Mouse (Mus musculus): ENCODE measurements at regions not wholly inside any gene's neighbourhood (a gene's known extent, or its start where the extent isn't known, plus 50 kb on each side); places are given as distances from the start of the nearest gene placed in this dataset.

- Histone ChIP-seq H3K36me3 (ENCODE audit: control insufficient read depth, insufficient read depth, low read length) (no peaks in the 10 kb centered on the region), H3K4me1 (ENCODE audit: control insufficient read depth, insufficient read depth, low read length) (peaks cover 4% of the 10 kb centered on the region), H3K79me2 (replicated peaks; ENCODE audit: control insufficient read depth, insufficient read depth, low read length) (no peaks in the 10 kb centered on the region), H3K27ac (no peak overlapping the region), H3K9ac (ENCODE audit: low read depth, low read length) (no peak overlapping the region), H3K4me3 (no peak overlapping the region), H3K27me3 (ENCODE audit: control insufficient read depth, insufficient read depth, low read length) (no peaks in the 10 kb centered on the region)
- WGBS: 49% methylated on average over 4 of the region's 4 CpGs
- DNase-seq: no peak
- intact Hi-C loops (cut with DNase I): no loop called here
- TF ChIP-seq POLR2A (IDR thresholded peaks at IDR 0.05; ENCODE audit: insufficient read depth, low read depth, low read length): no peak
- no peak for TF ChIP-seq CTCF (IDR thresholded peaks at IDR 0.05)
- TF ChIP-seq EP300 (IDR thresholded peaks at IDR 0.05; ENCODE audit: insufficient read depth, low read depth, low read length): no peak
These were observed 123.6 kb upstream of the Tut7 start for GRCm38 (mm10) chr13:59946509-59946908.

DNA sequence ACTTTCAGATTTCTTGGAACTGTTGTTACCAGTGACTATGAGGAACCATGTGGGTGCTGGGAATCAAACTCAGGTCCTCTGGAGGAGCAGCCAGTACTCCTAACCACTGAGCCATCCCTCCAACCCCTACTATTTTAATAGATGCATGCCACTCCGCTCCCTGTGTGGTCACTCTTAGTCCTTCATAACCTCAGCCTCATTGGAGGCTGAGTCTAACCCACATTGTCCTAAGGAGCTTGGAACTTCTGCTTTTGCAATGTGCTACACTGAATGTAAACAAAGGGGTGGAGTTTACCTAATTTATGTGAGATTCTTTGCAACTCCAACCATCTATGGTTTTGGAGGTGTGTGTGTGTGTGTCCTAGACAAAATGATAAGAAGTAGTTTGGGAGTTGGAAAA, 122.7 kb upstream of the Tut7 start:
- no peak for DNase-seq
- H3K9ac ChIP-seq (ENCODE audit: low read depth, low read length): no peak overlapping the region
- no peak for TF ChIP-seq EP300 (IDR thresholded peaks at IDR 0.05; ENCODE audit: insufficient read depth, low read depth, low read length)
- no peak for TF ChIP-seq POLR2A (IDR thresholded peaks at IDR 0.05; ENCODE audit: insufficient read depth, low read depth, low read length)
- no peak for TF ChIP-seq CTCF (IDR thresholded peaks at IDR 0.05)
- H3K27ac ChIP-seq: no peak overlapping the region
- WGBS: 88% methylated on average over 1 of the region's 1 CpGs
- H3K79me2 ChIP-seq (replicated peaks; ENCODE audit: control insufficient read depth, insufficient read depth, low read length): no peaks in the 10 kb centered on the region
- no peaks in the 10 kb centered on the region for H3K36me3 ChIP-seq (ENCODE audit: control insufficient read depth, insufficient read depth, low read length)
- peaks cover 4% of the 10 kb centered on the region for H3K4me1 ChIP-seq (ENCODE audit: control insufficient read depth, insufficient read depth, low read length)
- no peak overlapping the region for H3K4me3 ChIP-seq
- intact Hi-C loops (cut with DNase I): no loop called here
- no peaks in the 10 kb centered on the region for H3K27me3 ChIP-seq (ENCODE audit: control insufficient read depth, insufficient read depth, low read length)

- H3K9ac ChIP-seq (ENCODE audit: low read depth, low read length): no peak overlapping the region
- H3K4me1 ChIP-seq (ENCODE audit: control insufficient read depth, insufficient read depth, low read length): peaks cover 2% of the 10 kb centered on the region
- peak in 1 of 2 experiments; percentile 7 for DNase-seq
- TF ChIP-seq POLR2A (IDR thresholded peaks at IDR 0.05; ENCODE audit: insufficient read depth, low read depth, low read length) (no peak), EP300 (IDR thresholded peaks at IDR 0.05; ENCODE audit: insufficient read depth, low read depth, low read length) (no peak), CTCF (IDR thresholded peaks at IDR 0.05) (no peak)
- no peaks in the 10 kb centered on the region for H3K27me3 ChIP-seq (ENCODE audit: control insufficient read depth, insufficient read depth, low read length)
- no peak overlapping the region for H3K27ac ChIP-seq
- no peaks in the 10 kb centered on the region for H3K79me2 ChIP-seq (replicated peaks; ENCODE audit: control insufficient read depth, insufficient read depth, low read length)
- 53% methylated on average over 5 of the region's 5 CpGs for WGBS
- no peaks in the 10 kb centered on the region for H3K36me3 ChIP-seq (ENCODE audit: control insufficient read depth, insufficient read depth, low read length)
- intact Hi-C loops (cut with DNase I): loop anchor here (5.0 kb wide), 1 partner anchor 69 kb away; no protein-coding TSS in a partner anchor
- no peak overlapping the region for H3K4me3 ChIP-seq
These were observed 120.7 kb upstream of the Tut7 start for GRCm38 (mm10) chr13:59943602-59944140.

GRCm38 (mm10) chr13:59943020-59943419, 120.1 kb upstream of the Tut7 start:
- no peak overlapping the region for H3K9ac ChIP-seq (ENCODE audit: low read depth, low read length)
- no peaks in the 10 kb centered on the region for H3K27me3 ChIP-seq (ENCODE audit: control insufficient read depth, insufficient read depth, low read length)
- no peak for DNase-seq
- TF ChIP-seq EP300 (IDR thresholded peaks at IDR 0.05; ENCODE audit: insufficient read depth, low read depth, low read length) (no peak), CTCF (IDR thresholded peaks at IDR 0.05) (no peak), POLR2A (IDR thresholded peaks at IDR 0.05; ENCODE audit: insufficient read depth, low read depth, low read length) (no peak)
- H3K79me2 ChIP-seq (replicated peaks; ENCODE audit: control insufficient read depth, insufficient read depth, low read length): no peaks in the 10 kb centered on the region
- intact Hi-C loops (cut with DNase I): loop anchor here (5.0 kb wide), 1 partner anchor 69 kb away; no protein-coding TSS in a partner anchor
- H3K36me3 ChIP-seq (ENCODE audit: control insufficient read depth, insufficient read depth, low read length): no peaks in the 10 kb centered on the region
- no peak overlapping the region for H3K27ac ChIP-seq
- WGBS: 86% methylated on average over 3 of the region's 3 CpGs
- H3K4me1 ChIP-seq (ENCODE audit: control insufficient read depth, insufficient read depth, low read length): peaks cover 2% of the 10 kb centered on the region
- no peak overlapping the region for H3K4me3 ChIP-seq

GRCm38 (mm10) chr13:59941519-59941918, 118.6 kb upstream of the Tut7 start:
- WGBS: 60% methylated on average over 3 of the region's 3 CpGs
- Histone ChIP-seq H3K27ac (no peak overlapping the region), H3K4me1 (ENCODE audit: control insufficient read depth, insufficient read depth, low read length) (no peaks in the 10 kb centered on the region), H3K9ac (ENCODE audit: low read depth, low read length) (no peak overlapping the region), H3K79me2 (replicated peaks; ENCODE audit: control insufficient read depth, insufficient read depth, low read length) (no peaks in the 10 kb centered on the region), H3K4me3 (no peak overlapping the region), H3K36me3 (ENCODE audit: control insufficient read depth, insufficient read depth, low read length) (no peaks in the 10 kb centered on the region), H3K27me3 (ENCODE audit: control insufficient read depth, insufficient read depth, low read length) (no peaks in the 10 kb centered on the region)
- peak in 1 of 2 experiments; percentile 8 for DNase-seq
- intact Hi-C loops (cut with DNase I): loop anchor here (5.0 kb wide), 1 partner anchor 71 kb away; no protein-coding TSS in a partner anchor
- TF ChIP-seq CTCF (IDR thresholded peaks at IDR 0.05) (no peak), EP300 (IDR thresholded peaks at IDR 0.05; ENCODE audit: insufficient read depth, low read depth, low read length) (no peak), POLR2A (IDR thresholded peaks at IDR 0.05; ENCODE audit: insufficient read depth, low read depth, low read length) (no peak)

GRCm38 (mm10) chr13:59940414-59941205, 117.7 kb upstream of the Tut7 start:
- Histone ChIP-seq H3K27me3 (ENCODE audit: control insufficient read depth, insufficient read depth, low read length) (no peaks in the 10 kb centered on the region), H3K27ac (no peak overlapping the region), H3K9ac (ENCODE audit: low read depth, low read length) (no peak overlapping the region), H3K36me3 (ENCODE audit: control insufficient read depth, insufficient read depth, low read length) (no peaks in the 10 kb centered on the region), H3K4me1 (ENCODE audit: control insufficient read depth, insufficient read depth, low read length) (no peaks in the 10 kb centered on the region), H3K4me3 (no peak overlapping the region), H3K79me2 (replicated peaks; ENCODE audit: control insufficient read depth, insufficient read depth, low read length) (no peaks in the 10 kb centered on the region)
- peak in 1 of 2 experiments; percentile 8 for DNase-seq
- 32% methylated on average over 16 of the region's 16 CpGs for WGBS
- TF ChIP-seq EP300 (IDR thresholded peaks at IDR 0.05; ENCODE audit: insufficient read depth, low read depth, low read length) (no peak), CTCF (IDR thresholded peaks at IDR 0.05) (no peak), POLR2A (IDR thresholded peaks at IDR 0.05; ENCODE audit: insufficient read depth, low read depth, low read length) (no peak)
- intact Hi-C loops (cut with DNase I): loop anchor here (5.0 kb wide), 1 partner anchor 72 kb away; no protein-coding TSS in a partner anchor

All from heart, adult 2 months (tissue).